Mouse (Mus musculus) activated CD4-positive, CD25-positive, alpha-beta regulatory T cell, adult 4 months (primary cell): Measurements from ENCODE around the gene Abcd4. TPM values are rescaled to one million over a fixed set of nuclear protein-coding genes. Genes with fewer than 3 reads are reported as not detected.

Source experiments
- ATAC-seq: one replicate; pipeline ENCODE4 v1.8.0; 2017
- polyA plus RNA-seq, 2 experiments: library from polyadenylated mRNA; unstranded; fragments of 100-300 nt; shearing (Covaris generic); gene quantifications; one replicate each; pipeline ENCODE4 v1.2.1; 2017

Abcd4 gene
- polyA plus RNA-seq, 2 experiments from 2014 or later, result 7.8 to 10.3 TPM

- no peak for ATAC-seq
Observed at GRCm38 (mm10) chr12:84571466-84572340, 45.5 kb downstream of the Abcd4 start.

GRCm38 (mm10) chr12:84570694-84571415 lies 46.4 kb downstream of the Abcd4 start:
- no peak for ATAC-seq

DNA sequence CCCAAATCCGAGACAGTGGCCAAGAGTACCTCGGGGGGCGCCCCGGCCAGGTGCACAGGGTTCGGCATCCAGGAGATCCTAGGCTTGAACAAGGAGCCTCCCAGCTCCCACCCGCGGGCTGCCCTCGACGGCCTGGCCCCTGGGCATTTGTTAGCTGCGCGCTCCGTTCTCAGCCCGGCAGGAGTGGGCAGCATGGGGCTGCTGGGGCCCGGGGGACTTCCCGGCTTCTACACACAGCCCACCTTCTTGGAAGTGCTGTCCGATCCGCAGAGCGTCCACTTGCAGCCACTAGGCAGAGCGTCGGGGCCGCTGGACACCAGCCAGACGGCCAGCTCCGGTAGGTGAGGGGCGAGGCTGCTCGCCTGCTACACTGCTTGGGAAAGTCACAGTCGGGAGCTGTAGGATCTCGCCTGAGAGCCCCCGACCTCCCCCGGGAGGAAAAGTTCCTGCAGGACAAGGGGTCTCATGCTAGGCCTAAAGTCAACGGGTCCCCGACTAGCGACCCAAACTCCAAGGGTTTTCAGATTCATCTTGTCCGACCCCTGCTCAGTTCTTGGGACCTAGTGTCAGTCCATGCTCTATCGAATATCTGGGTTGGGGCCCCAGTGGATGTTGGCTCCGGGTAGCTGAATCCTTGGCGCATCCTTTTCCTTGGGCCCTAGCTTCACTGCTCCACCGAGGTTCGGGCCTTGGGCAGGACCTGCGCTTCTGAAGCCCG lies 47.1 kb downstream of the Abcd4 start:
- ATAC-seq, result no peak

DNA sequence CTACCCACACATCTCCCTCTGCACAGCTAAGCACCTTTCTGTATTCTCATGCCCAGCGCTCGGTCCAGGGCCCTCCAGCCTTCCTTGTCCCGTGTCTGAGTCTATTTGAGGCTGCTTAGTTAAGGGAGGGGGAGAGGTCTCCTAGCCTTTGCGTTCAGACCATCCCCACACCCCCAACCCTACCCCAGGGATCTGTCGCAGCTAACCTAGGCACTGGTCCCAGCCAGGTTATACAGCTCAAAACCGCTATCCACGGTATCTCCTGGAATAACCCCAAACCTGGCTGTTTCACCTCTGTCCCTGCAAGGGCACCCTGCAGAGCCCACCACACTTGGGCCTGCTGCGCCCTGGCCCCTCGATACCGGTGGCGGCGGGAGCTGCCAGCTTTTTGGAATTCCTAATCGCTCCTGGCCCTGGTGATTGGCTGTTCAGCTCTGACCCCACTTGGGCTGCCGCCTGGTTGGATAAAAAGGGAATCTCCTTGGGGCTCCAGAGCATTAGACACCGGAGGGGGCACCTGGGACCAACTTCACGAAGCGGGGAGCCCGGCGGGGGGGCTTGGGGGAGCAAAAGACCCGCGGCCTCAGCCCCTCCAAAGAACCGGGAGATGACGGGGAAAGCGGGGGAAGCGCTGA lies 47.8 kb downstream of the Abcd4 start, which contains the start of gene Vsx2:
TSS of gene Vsx2 (plus strand) at position 427 of the 635 bp plus-strand sequence.
- ATAC-seq, result no peak

DNA sequence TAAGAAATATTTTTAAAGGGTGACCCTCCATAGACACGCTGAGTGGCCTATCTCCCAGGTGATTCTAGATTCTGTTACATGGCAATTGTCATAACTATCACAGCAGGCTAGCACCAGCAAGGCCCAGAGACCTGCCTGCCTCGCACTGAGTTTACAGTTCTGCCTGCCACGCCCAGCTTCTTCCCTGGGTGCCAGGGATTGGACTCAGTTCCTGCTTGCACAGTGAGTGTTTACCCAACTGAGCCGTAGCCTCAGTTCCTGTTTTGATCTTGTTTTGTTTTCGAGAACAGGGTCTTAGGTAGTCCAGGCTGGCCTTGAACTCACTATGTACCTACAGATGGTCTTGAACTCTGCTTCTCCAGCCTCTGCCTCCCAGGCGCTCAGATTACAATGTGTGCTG lies 49.6 kb downstream of the Abcd4 start:
- ATAC-seq, result no peak

- ATAC-seq, result no peak
Observed at GRCm38 (mm10) chr12:84562558-84562957, 54.7 kb downstream of the Abcd4 start.

DNA sequence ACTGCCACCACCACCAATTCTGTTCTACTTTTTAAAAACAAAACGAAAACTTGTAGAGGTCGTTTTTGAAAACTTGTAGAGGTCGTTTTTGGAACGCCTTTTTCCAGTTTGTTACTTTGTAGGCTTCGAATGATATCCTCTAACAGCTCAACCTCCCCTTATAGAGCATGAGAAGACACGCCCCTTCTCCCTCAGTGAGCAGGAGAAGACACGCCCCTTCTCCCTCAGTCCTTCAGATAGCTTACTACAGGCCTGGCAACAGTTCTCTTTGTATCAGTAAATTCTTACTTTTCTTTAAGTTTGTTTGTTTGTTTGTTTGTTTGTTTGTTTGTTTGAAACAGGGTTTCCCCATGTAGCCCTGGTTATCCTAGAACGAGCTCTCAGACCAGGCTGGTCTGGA lies 62.0 kb downstream of the Abcd4 start:
- ATAC-seq, result no peak

Other genes starting within 250 kb of the Abcd4 start
- gene Entpd5, start 208.4 kb downstream of the Abcd4 start, polyA plus RNA-seq, result 10 to 100 TPM; 21.1 to 26.9 TPM
- under 1 TPM in 1 of 2 experiments, not detected in 1; 0.91 TPM for gene Bbof1, start 208.3 kb downstream of the Abcd4 start, polyA plus RNA-seq
- 10 to 100 TPM; 35.6 to 36.6 TPM for gene Rnf113a2, start 200.2 kb downstream of the Abcd4 start, polyA plus RNA-seq
- 10 to 100 TPM in 1 of 2 experiments, 1 to 10 TPM in 1; 7.3 to 10.9 TPM for gene Aldh6a1, start 166.4 kb downstream of the Abcd4 start, polyA plus RNA-seq
- 10 to 100 TPM; 20.8 to 23.2 TPM for gene Lin52, start 166.0 kb downstream of the Abcd4 start, polyA plus RNA-seq
- not detected for gene Vsx2, start 47.7 kb downstream of the Abcd4 start, polyA plus RNA-seq
- gene Vrtn, start 23.6 kb upstream of the Abcd4 start, polyA plus RNA-seq, result not detected
- not detected for gene Syndig1l, start 81.4 kb upstream of the Abcd4 start, polyA plus RNA-seq
- 100 to 1,000 TPM; 151 to 166 TPM for gene Npc2, start 155.7 kb upstream of the Abcd4 start, polyA plus RNA-seq
- 100 to 1,000 TPM in 1 of 2 experiments, 10 to 100 TPM in 1; 96.4 to 138 TPM for gene Isca2, start 155.8 kb upstream of the Abcd4 start, polyA plus RNA-seq